Mouse (Mus musculus) testis, postnatal 14 days (tissue): ENCODE data around the gene Bmper.
A peak's percentile ranks its signal among the peaks of the same experiment; 100 is the strongest.

Experiments used
- DNase-seq: peaks from one replicate; pipeline ENCODE4 v3.0.0; 2021; ENCODE audit warnings: low spot score

Gene Bmper

GRCm38 (mm10) chr9:23222841-23223548, at the start of gene Bmper:
Bmper (plus strand) TSS chr9:23223076.
- DNase-seq: peak; percentile 54

GRCm38 (mm10) chr9:23177476-23177875, 45.4 kb upstream of the Bmper start:
- DNase-seq: no peak

GRCm38 (mm10) chr9:23187181-23187580, 35.7 kb upstream of the Bmper start:
- DNase-seq: no peak

GRCm38 (mm10) chr9:23188136-23188535, 34.7 kb upstream of the Bmper start:
- DNase-seq: no peak

GRCm38 (mm10) chr9:23190950-23191349, 31.9 kb upstream of the Bmper start:
- no peak for DNase-seq

- DNase-seq: no peak
Measured at GRCm38 (mm10) chr9:23191431-23191830, 31.4 kb upstream of the Bmper start.

GRCm38 (mm10) chr9:23192567-23193331, 30.1 kb upstream of the Bmper start:
- DNase-seq: no peak

GRCm38 (mm10) chr9:23198996-23199395, 23.9 kb upstream of the Bmper start:
- no peak for DNase-seq

- DNase-seq: no peak
Measured at GRCm38 (mm10) chr9:23199841-23200240, 23.0 kb upstream of the Bmper start.

- DNase-seq: no peak
Measured at GRCm38 (mm10) chr9:23200828-23201227, 22.0 kb upstream of the Bmper start.

GRCm38 (mm10) chr9:23202431-23202830, 20.4 kb upstream of the Bmper start:
- no peak for DNase-seq

- DNase-seq: no peak
Measured at GRCm38 (mm10) chr9:23204339-23205288, 18.3 kb upstream of the Bmper start.

GRCm38 (mm10) chr9:23205304-23205703, 17.6 kb upstream of the Bmper start:
- DNase-seq: no peak

- no peak for DNase-seq
Measured at GRCm38 (mm10) chr9:23205757-23206156, 17.1 kb upstream of the Bmper start.

- no peak for DNase-seq
Measured at GRCm38 (mm10) chr9:23206181-23206580, 16.7 kb upstream of the Bmper start.

GRCm38 (mm10) chr9:23212303-23212702, 10.6 kb upstream of the Bmper start:
- peak; percentile 75 for DNase-seq

GRCm38 (mm10) chr9:23219754-23220153, 3.1 kb upstream of the Bmper start:
- no peak for DNase-seq

GRCm38 (mm10) chr9:23221976-23222375, 900 bp upstream of the Bmper start:
- DNase-seq: no peak

- peak; percentile 27 for DNase-seq
Measured at GRCm38 (mm10) chr9:23222492-23222840, 410 bp upstream of the Bmper start.

- DNase-seq: no peak
Measured at GRCm38 (mm10) chr9:23223549-23224077, 737 bp downstream of the Bmper start.

GRCm38 (mm10) chr9:23233464-23234121, 10.7 kb downstream of the Bmper start:
- DNase-seq: no peak
